Mouse (Mus musculus): ENCODE measurements around the gene Col23a1. TPM values are rescaled to one million over a fixed set of nuclear protein-coding genes. Genes with fewer than 3 reads are reported as not detected.

Gene Col23a1
- total RNA-seq, 2 experiments from 2014 or later: 2.6 to 7.0 TPM

- peak; percentile 95 to 97 for DNase-seq
Measured at GRCm38 (mm10) chr11:51539759-51540282, 250.1 kb downstream of the Col23a1 start.

GRCm38 (mm10) chr11:51542424-51542823 is 252.7 kb downstream of the Col23a1 start:
- DNase-seq: no peak

DNA sequence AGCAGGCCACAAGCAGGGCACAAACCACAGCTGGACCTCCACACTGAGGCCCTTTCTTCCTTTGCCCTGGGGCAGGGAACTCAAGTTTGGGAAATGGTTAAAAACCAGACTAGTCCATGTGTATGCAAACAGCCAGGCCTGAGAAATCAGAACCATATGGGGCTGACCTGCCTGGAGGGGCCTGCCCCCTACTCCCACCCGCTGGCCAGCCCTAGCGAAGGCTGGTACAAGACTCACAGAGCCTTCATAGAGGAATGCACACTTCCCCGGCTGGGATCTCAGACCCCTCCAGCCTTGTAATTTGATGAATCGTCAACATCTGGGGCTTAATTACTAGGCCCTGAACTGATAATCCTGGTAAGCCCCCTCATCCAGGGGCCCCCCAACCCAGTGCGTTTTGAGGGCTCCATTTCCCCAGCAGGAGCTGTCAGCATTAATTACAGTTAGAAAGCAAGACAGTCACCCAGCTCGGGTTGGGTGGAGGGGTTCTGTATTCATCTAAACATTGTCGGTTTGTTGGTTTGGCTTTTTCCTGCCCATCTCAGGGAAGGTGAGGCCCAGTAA is 253.8 kb downstream of the Col23a1 start:
- DNase-seq: no peak

DNA sequence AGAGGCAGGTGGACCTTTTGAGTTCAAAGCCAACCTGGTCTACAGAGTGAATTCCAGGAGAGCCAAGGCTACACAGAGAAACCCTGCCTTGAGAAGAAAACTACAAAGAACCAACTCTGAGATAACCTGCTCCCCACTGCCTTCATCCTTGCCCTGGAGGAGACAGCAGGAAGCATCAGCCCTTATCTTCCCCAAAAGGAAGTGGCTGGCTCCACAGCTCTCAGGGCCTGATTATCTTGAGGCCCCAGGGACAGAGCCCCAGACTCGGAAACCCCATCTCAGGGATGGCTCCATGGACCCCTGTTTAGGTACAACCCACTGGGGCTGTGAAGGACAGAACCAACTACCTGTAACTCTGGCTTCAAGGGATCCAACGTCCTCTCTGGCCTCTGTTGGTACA is 254.7 kb downstream of the Col23a1 start:
- DNase-seq: no peak

GRCm38 (mm10) chr11:51545811-51546210 is 256.1 kb downstream of the Col23a1 start:
- no peak for DNase-seq

DNA sequence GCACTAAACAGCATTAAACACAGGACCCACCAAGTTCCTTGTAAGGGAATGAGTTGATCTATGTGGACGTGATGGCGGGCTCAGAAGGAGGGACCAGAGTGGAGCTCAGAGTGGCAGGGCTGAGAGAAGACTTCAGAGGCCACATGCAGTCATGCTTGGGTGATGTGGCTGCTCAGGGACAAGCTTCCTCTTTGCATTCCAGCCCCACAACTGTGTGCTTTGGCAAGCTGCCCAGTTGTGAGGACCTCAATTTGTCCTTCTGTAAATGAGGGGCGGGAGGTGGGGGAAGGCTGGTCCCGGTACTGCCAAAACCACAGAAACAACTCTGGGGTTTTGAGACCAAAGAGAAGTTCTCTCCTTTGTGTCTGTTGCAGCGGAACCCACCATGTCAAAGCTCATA is 261.5 kb downstream of the Col23a1 start:
- DNase-seq: peak in 1 of 2 experiments; percentile 15

- no peak for DNase-seq
Measured at GRCm38 (mm10) chr11:51552091-51552490, 262.4 kb downstream of the Col23a1 start.

GRCm38 (mm10) chr11:51554590-51554989 is 264.9 kb downstream of the Col23a1 start:
- no peak for DNase-seq

- DNase-seq: no peak
Measured at GRCm38 (mm10) chr11:51555066-51555465, 265.3 kb downstream of the Col23a1 start.

DNA sequence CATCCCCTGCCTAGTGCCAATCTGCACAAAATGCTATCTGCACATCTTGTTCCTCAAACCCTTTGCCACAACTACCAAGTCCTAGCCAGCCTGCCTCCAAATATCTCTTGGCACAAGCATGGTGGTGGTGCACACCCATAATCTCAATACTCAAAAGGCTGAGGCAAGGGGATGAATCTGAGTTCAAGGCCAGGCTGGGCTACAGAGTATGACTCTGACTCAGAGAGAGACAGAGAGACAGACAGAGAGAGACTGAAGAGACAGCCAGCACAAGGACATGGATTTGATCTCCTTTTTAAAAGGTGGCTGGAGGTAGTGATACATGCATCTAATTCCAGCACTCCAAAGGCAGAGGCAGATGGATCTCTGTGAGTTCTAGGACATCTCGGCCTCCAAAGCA is 273.6 kb downstream of the Col23a1 start:
- DNase-seq: peak; percentile 41 to 53

DNA sequence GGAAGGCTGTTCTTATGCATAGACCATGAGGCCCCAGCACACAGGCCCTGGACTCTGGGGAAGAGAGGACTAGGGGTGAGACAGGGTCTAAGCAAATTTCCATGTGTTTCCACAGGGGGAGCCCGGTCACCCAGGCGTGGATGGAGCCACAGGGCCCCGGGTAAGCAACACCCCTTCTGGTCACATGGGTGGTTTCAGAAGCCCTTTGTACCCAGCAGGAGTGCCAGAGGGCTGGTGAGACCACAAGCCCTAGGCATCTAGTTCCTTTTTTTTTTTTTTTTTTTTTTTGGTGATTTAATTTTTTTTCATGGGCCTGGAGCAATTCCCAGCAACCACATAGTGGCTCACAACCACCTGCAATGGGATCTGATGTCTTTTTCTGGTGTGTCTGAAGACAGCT is 275.3 kb downstream of the Col23a1 start:
- DNase-seq: no peak

GRCm38 (mm10) chr11:51565951-51566350 is 276.2 kb downstream of the Col23a1 start:
- no peak for DNase-seq

- DNase-seq: no peak
Measured at GRCm38 (mm10) chr11:51568801-51569200, 279.1 kb downstream of the Col23a1 start.

DNA sequence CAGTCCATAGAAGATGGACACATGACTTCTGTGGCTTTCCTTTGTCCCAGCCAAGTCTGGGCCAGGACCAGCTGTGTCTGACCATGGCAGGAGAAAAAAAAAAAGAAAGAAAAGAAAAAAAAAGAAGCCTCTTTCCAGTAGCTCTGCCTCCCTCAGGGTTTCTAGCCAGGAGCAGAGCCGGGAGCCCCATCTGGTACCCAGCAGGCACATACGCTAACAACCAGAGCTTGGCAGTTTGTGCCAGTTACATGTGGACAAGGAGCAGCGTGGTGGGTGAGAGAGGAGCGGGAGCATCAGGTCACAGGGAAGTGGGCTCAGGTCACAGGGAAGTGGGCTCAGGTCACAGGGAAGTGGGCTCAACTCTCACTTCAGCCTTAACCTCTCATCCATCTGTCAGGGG is 286.7 kb downstream of the Col23a1 start:
- DNase-seq: no peak

- DNase-seq: no peak
Measured at GRCm38 (mm10) chr11:51577587-51577986, 287.9 kb downstream of the Col23a1 start.

DNA sequence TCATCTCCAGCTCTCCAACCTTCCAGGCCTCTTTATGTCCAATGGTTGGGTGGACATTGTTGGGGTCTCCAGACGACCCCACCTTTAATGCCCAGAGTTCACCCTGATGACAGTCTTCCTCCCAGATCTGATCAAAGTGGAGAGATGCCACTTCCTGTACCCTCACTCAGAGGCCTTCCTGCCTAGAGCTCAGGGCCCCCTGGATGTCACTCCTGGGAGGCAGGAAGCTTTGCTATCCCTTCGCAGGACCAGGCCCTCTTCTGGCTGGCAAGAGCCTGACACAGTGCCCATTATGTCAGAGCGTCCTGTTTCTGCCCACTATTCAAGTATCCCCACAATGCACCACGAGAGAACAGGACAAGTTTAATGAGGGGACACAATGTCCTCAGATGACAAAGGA is 289.3 kb downstream of the Col23a1 start:
- no peak for DNase-seq

DNA sequence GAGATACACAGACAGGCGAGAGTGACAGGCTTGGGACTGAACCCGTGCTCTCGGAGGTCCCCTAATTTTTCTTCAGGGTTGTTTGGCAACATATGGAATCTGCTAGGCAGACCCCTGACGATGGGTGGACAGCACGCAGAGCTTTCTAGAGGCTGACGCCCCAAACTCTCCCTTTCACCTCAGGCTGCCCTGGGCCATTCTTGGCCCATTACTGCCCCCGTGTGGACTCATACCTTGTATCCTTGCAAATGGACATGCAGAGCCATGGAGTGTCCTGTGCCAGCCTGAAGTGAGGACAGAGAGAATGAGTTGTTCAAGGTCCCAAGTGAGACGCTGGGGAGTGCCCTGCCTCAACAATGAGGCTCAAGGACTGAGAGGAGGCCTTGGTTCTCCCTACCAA is 293.0 kb downstream of the Col23a1 start:
- peak; percentile 89 to 90 for DNase-seq

- DNase-seq: peak in 1 of 2 experiments; percentile 33
Measured at GRCm38 (mm10) chr11:51584057-51584430, 294.3 kb downstream of the Col23a1 start.

DNA sequence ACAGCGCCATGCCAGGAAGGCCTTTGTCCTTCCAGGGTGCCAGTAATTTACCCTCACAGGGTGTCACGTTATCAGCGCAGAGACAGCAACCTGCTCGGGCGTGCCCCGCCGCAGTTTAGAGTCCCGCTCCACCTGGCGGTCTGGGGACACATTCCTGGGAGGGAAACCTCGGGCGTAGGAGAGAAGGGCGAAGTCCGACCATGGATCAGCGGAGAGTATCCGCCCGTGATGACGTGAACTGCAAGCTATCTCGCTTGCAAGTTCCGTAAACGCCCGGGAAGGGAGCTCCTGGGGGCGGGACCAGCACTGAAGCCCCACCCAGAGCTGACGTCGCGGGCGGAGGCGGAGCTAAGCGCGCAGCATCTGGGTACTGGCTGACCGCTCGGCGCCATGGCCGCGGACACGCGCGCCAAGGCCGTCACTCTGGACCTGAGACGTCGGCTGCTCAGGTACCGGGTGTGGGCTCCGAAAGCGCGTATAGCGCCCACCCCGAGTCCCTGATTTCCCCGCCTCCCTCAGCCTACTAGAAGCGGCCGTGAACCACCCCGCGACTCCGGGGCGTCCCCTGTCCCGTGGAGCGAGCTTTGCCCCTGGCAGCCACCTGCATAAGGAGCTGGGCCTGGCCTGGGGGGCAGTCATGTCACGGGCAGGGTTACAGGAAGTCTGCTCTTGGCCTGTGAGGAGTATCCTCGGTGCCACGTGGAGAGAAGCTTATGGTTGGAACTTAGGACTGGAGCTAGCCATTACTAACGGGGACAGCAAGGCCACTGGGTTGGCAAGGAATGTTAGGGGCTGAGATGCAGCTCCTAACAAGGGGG is 294.9 kb downstream of the Col23a1 start, which contains the start of gene Phykpl:
Gene Phykpl, plus strand, starts transcription at position 327 of the 818 bp plus-strand sequence.
- peak; percentile 98 for DNase-seq

- DNase-seq: no peak
Measured at GRCm38 (mm10) chr11:51585608-51586252, 296.0 kb downstream of the Col23a1 start.

- no peak for DNase-seq
Measured at GRCm38 (mm10) chr11:51586411-51586810, 296.7 kb downstream of the Col23a1 start.

DNA sequence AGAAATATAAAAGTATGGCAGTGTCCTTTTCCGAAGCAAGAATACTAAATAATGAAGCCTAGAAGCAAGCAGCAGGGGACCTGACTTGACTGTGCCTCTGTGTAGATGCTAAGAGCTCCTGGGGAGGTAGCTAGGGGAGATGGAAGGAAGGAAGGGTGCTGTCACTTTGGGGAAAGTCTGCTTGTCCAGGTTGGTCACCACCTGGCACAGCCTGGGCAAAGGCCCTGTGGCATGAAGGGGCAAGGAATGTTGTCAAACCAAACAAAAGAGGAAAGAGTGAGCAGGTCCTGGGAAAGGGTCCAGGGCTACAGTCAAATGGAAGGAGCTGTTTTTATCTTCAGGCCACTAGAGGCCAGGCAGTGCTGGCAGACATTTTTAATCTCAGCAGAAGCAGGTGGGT is 297.3 kb downstream of the Col23a1 start:
- DNase-seq: no peak

DNA sequence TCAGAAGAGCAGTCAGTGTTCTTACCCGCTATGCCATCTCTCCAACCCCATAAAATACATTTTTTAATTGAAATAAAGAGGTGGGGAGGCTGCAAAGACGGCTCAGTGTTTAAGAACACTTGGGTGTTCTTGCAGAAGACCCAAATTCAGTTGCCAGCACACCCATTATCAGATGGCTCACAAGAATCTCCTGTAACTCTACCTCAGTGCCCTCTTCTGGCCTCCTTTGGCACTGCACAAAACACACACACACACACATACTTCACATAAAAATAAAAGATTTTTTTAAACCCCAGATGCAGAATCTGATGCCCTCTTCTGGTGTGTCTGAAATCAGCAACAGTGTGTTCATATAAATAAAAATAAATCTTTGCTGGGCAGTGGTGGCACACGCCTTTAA is 299.1 kb downstream of the Col23a1 start:
- no peak for DNase-seq
